In the genomic region with DNA sequence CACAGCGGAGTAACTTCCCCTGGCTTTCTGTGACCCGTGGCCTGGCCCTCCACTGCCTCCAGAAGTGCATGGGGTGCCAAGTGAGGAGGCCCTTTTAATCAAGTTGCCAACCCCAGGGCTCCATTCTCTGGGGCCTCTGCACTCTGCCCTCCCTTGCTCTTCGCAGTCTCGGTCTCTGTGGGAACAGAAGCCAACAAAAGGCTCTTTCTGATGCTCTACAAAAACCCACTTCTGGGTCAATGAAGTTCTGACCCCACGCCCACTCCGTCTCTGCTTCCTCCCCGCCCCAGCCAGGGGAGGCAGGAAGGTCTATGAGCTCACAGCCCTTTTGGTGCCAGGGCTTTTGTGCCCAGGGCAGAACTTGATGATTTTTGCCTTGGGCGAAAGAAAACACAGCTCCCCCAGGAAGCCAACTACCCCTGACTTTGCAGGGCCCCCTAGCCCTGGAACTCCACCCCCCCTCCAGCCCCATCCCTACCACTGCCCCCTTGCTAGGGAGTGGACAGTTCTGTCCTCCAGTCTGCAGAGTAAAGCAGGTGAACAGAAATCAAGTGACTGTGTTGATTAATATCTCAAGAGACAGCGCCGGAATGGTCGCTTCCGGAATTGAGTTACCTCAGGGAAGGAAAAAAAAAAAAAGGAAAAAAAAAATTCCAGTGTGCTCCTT, we compare ENCODE assay signal across 9 mouse cellular contexts.
DNase-seq lines count a peak whose midpoint lies in the region; ATAC-seq and TF ChIP-seq lines count a peak whose summit lies in the region.
"Had no signal": no experiment of that assay in that cellular context is flagged by ENCODE, and none has a peak within 500 bp of the region (broad histone marks: within the 10 kb centered on the region; RNA-seq: fewer than 3 reads in every experiment).

No protein-coding gene starts in this region.

- intact Hi-C loops in heart, postnatal 10 days (cut with DNase I) = loop anchor here (5.0 kb wide), 1 partner anchor 50 kb away; no protein-coding TSS in a partner anchor

- no peak overlapping the region for H3K4me2 ChIP-seq in heart, embryonic 13.5 days
- no peak overlapping the region for H3K4me2 ChIP-seq in hindbrain, postnatal 0 days (ENCODE audit: low read depth, low read length)

- no peak overlapping the region for H3K4me3 ChIP-seq in heart, embryonic 13.5 days
- no peak overlapping the region for H3K4me3 ChIP-seq in hindbrain, postnatal 0 days (ENCODE audit: low read length)

- ATAC-seq in heart, embryonic 13.5 days (ENCODE audit: extremely low read depth, insufficient number of reproducible peaks, low FRiP score, low TSS enrichment) = no peak
- ATAC-seq in hindbrain, postnatal 0 days = peak; percentile 90

- no peaks in the 10 kb centered on the region for H3K9me3 ChIP-seq in heart, embryonic 13.5 days
- no peaks in the 10 kb centered on the region for H3K9me3 ChIP-seq in hindbrain, postnatal 0 days (ENCODE audit: low read length)
- H3K9me3 ChIP-seq: G1E had no signal

- H3K36me3 ChIP-seq in heart, embryonic 13.5 days = no peaks in the 10 kb centered on the region
- H3K36me3 ChIP-seq in hindbrain, postnatal 0 days (ENCODE audit: insufficient read depth, low read length) = no peaks in the 10 kb centered on the region

- H3K27me3 ChIP-seq in heart, embryonic 13.5 days (replicated peaks) = no peaks in the 10 kb centered on the region
- no peaks in the 10 kb centered on the region for H3K27me3 ChIP-seq in hindbrain, postnatal 0 days (ENCODE audit: insufficient read depth, low read length)

- no peak for TF ChIP-seq CTCF in hindbrain, postnatal 0 days (IDR thresholded peaks at IDR 0.05; ENCODE audit: low read depth)

- H3K27ac ChIP-seq in heart, embryonic 13.5 days (replicated peaks) = peak overlapping the region; percentile 95
- peak overlapping the region; percentile 73 for H3K27ac ChIP-seq in hindbrain, postnatal 0 days

- WGBS in heart, embryonic 13.5 days = 55% methylated on average over 12 of the region's 12 CpGs
- WGBS in hindbrain, postnatal 0 days = 11% methylated on average over 12 of the region's 12 CpGs

- peaks cover 93% of the 10 kb centered on the region for H3K4me1 ChIP-seq in heart, embryonic 13.5 days
- H3K4me1 ChIP-seq in hindbrain, postnatal 0 days (ENCODE audit: insufficient read depth, low read length) = peaks cover 46% of the 10 kb centered on the region

- no peak for DNase-seq in heart, postnatal 10 days
- peak; percentile 74 for DNase-seq in embryo, embryonic 9.5 days (ENCODE audit: extremely low spot score)
- peak; percentile 86 for DNase-seq in hindbrain, postnatal 0 days (ENCODE audit: low spot score)
- peak; percentile 26 to 39 for DNase-seq in lung, postnatal 4 days
- no peak for DNase-seq in testis, postnatal 10 days (ENCODE audit: low spot score)
- no peak for DNase-seq in spleen, postnatal 14 days (ENCODE audit: low spot score in 2 of 2)
- DNase-seq in yolk sac, embryonic 10.5 days (ENCODE audit: low spot score) = no peak

- H3K9ac ChIP-seq in heart, embryonic 13.5 days = peak overlapping the region; percentile 42
- H3K9ac ChIP-seq in hindbrain, postnatal 0 days (replicated peaks; ENCODE audit: low read length) = no peak overlapping the region

Comparison
In these comparisons a context has a peak if more than half of its experiments do, and no peak if none do; other contexts are left out.
1. DNase-seq: peak in embryo, embryonic 9.5 days (single experiment), hindbrain, postnatal 0 days (single experiment) and lung, postnatal 4 days (2 of 2); none in heart, postnatal 10 days (0 of 2), testis, postnatal 10 days (single experiment), spleen, postnatal 14 days (0 of 2) and yolk sac, embryonic 10.5 days (single experiment).